Mouse (Mus musculus): Measurements from ENCODE around the gene B4galt5.

B4galt5 gene

DNA sequence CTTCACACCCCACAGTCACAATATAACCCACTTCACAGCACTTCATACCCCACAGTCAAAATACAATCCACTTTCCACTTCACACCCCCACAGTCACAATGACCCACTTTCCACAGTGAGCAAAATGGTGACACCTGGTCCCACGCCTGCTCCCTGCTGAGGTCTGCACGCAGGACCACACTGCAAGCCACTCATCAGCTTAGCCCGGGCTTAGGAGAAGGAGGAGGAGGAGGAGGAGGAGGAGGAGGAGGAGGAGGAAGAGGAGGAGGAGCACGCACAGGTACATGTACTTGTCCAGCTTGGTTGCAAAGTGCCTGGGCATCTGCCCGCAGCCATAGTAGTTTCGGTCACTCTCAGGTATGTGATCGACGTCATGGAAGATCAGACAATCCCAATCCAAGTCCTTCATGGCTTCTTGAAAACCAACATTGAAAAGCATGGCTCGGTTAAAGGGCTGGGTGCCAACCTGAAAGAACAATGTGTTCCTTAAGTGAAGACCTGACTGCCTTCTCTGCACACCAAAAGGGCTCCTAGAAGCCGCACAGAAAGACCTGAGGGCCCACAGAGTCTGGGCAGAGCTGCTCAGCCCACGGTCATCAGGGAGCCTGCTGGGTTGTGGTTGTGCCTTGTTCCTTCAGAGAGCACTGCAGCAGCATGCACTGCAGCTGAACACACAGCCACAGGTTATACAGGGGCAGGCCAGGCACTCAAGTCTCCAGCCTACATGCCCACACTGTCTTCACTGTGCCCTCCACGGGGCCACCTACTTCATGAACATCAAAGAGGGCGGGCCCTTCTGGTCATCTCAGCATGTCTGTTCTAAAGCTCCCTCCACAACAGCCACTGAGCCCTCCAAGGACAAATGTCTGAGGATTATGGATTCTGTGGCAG is 43.4 kb downstream of the B4galt5 start:
- DNase-seq (ENCODE audit: extremely low read depth, insufficient read length, low spot score): no peak

DNA sequence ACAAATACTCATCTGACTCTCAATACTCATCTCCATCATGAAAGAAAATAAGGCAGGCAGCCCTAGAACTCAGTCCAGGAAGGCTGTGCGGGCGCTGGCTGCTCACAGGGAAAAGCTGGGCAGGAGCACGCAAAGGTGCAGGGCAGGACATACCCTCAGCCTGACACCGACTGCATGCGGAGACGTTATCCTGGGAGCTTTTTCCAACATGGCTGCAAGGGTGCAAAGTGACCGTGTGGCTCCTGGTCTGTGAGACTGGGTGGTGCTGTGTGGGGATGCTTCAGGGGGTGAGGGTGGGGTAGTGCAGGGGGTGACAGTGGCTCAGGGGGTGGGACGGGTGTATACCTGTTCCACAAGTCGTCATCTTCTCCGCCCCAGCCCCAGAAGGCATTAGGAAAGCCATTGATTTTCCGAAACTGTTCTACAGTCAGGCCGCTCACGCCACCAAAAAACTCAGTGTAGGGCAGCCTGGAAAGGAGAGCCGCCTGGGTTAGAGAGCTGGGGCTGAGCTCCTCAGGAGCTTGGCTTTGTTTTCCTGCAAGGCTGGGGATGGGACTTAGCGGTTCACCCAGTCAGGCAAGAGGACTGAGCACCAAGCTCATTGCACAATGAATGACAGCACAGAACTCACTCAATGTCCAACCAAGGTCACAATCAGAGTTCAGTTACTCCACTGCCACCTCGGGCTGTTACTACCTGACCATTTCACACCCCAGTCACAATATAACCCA is 44.2 kb downstream of the B4galt5 start:
- DNase-seq (ENCODE audit: extremely low read depth, insufficient read length, low spot score): no peak

DNA sequence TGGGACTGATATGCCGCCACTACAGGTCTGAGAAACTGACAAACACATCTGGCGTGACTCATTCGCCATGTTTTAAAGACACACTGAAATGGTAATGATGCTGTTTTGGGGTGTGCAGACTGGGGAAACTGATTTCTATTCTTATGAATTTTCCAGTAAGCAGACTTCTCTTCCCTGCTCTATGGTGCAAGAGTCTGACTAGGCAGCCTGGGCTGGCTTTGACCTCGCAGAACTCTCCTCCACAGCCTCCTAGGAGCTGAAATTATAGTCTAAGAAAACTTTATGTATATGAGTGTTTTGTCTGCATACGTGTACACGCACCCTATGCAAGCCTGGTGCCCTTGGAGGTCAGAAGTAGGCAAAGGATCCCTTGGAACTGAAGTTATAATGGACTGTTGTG is 45.2 kb downstream of the B4galt5 start:
- DNase-seq (ENCODE audit: extremely low read depth, insufficient read length, low spot score): no peak

DNA sequence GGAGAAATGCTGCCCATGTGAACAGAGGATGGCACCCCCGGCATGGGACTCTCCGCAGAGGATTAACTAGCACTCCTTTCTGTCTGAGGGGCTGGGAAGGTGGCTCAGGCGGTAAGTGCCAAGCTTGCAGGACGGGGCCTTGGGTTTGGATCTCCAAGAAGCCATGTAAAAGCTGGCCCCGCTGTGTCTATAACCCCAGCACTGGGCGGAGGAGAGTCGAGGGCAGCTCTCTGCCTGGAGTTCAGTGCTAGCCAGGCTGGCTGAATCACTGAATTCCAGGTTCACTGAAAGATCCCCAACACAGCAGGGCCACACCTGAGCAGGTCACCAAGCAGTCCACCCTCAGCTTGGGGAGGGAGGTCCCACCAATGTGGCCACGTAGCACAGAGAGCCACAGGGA is 45.8 kb downstream of the B4galt5 start:
- no peak for DNase-seq (ENCODE audit: extremely low read depth, insufficient read length, low spot score)

DNA sequence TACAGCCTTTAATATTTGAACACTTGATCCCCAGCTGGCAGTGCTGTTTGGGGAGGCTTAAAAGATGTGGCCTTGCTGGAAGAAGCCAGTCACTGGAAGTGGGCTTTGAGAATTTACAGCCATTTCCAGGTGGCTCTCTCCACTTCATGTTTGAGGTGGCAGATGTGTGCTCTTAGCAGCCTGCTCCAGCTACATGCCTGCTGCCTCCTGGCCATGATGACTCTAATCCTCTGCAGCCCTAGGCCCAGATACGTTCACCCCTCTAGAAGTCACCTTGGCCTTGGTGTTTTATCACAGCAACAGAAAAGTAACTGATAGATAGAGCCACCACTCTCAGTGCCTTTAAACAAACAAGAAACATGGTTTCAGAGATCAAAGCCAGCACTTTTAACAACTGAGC is 46.3 kb downstream of the B4galt5 start:
- DNase-seq (ENCODE audit: extremely low read depth, insufficient read length, low spot score): no peak

DNA sequence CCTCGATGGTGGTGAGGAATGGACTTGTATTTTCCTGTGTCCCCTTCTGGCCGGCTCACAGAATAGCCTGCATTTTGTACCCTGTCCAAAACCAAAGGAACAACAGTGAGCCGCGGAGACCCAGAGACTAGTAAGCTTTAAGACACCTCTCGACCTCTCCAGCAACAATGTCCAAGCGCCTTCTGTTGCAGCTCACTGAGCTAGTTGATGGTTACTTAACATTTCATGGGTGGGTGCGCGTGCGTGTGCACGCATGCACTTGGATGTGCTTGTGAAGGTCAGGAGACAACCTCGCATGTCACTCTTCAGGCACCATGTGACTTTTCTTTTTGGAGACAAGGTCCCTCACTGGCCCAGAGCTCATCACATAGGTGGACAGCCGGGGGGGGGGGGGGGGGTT is 47.0 kb downstream of the B4galt5 start:
- DNase-seq (ENCODE audit: extremely low read depth, insufficient read length, low spot score): no peak

DNA sequence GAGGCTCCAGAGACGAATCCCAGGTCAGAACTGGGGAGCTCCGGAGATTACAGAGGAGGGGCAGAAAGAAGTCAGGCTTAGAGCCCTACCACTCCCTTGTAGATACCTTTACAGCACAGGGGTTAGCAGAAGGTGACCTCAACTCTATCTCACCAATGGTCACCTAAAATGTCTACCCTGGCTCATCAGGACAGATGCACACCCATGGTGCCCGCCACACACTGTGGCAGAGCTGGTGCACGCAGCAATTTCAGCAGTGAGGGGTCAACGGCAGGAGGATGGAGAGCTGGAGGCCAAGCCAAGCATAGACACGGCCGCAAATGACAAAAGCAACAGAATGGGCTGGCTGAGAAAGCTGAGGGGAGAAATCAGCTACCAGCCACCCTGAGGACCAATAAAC is 47.4 kb downstream of the B4galt5 start:
- DNase-seq (ENCODE audit: extremely low read depth, insufficient read length, low spot score): no peak

DNA sequence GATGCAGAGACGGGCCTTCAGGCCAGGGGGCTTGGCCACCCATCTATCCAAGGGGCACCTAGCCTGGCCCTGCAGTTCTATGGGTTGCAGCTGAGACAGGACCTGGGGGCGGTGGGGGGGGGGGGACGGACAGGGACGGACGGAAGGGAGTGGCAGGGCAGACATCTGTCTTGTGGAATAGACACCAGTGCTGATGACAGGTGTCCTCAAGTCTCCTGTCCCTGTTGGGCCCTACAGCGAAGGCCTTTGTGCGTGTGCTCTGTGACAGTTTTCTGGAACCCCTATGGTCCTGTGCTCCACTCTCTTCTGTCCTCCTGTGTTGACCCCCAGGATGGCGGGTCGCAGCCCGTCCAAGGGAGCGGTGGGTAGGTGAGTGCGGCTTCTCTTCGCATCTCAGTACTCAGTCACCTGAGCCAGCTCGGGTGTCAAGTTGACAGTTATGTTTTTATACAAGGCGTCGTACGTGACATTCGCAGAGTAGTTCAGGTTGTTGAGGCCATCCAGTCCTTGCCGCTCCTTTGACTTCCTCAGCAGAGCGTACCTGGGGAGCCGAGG is 48.0 kb downstream of the B4galt5 start:
- DNase-seq (ENCODE audit: extremely low read depth, insufficient read length, low spot score): no peak

DNA sequence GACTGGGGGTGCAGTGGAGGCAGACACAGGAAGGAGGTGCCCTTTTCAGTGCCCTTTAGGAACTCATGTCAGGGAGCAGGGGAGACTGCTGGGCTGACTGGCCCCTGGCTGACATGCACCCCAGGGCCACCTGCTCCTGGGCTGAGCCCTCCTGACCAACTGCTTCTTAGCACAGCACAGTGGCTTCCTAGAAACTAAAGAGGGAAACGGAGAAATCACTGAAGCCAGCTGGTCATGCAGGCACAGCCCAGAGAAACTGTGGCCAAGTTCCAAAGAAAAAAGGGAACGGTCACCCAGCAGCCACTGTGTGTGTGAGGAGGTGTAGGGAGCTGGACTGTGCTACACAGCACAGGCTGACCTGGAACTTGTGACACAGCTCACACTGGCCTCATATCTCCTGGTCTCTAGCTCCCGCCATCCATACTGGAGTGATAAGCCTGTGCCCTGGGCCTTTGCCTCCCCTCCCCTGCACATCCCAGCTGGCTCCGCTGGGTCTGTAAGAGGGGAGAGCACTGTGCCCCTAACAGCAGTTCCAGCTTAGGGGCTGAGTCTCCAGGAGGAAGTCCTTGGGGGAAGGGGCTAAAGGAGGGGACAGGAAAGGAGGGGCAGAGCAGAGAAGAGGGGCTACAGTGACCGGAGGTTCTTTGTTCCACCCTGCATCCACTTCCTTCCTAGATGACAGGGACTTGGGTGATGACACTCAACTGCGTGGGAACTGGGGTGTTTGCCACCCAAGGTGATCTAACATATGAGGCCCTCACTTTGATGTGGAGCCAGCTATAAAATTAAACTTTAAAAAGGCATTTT is 48.9 kb downstream of the B4galt5 start:
- DNase-seq (ENCODE audit: extremely low read depth, insufficient read length, low spot score): no peak

DNA sequence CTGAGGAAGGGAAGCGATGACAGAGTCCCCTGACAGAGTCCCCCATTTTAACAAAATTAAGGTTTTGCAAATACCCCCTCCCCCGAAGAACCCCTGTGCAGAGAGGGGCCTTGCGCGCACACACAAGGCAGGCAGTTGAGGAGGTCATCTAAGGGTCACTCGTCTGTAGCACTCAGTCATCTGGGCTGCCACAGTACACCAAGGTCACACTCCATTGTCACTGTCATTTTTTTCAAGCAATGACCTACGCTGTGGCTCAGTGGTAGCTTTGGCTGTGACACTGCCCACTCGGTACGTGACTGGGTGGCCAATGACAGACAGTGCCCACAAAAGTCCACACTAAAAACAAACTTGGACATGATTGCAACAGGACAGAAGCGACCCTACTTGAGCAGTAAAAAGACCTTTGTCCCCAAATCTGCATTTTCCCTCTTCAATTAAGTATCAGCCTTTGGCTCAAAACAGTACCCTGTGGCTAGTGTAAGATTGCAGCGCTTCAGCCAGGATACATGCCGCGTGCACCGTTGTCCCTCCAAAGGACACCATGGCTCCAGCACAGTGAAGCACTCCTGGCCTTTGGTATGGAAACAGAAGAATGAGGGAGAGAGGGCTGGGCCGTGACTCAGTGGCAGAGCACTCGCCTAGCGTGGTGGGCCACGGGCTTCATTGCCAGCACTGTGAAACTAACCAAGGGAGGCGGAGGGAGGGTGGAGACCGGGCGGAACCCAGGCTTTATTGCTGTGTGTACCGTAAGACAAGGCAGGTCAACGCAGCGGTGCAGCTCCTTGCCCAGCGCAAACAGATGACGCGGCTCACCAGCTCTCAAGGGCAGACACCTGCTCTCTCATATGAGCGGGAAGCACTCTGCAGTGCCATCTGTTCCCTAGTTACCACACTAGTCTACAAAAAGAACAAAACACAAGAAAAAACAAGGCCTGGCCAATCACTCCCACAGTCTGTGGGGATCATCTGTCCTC is 50.0 kb downstream of the B4galt5 start:
- DNase-seq (ENCODE audit: extremely low read depth, insufficient read length, low spot score): no peak

DNA sequence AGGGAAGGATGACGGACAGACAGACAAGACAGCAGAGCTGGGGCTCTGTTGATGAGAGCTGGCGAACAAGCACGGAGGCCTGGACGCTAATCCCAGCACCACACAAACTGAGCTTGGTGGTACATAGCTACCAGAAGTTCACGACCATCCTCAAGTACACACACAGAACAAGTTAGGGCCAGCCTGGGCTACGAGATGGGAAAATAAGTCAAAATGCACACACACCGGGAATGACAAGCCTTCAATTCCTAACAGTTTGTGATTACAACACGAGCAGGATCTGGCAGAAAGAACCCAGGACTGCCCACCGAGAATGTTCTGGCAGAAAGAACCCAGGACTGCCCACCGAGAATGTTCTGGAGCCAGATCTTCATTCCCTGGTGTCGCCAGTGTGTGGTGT is 51.0 kb downstream of the B4galt5 start:
- no peak for DNase-seq (ENCODE audit: extremely low read depth, insufficient read length, low spot score)

DNA sequence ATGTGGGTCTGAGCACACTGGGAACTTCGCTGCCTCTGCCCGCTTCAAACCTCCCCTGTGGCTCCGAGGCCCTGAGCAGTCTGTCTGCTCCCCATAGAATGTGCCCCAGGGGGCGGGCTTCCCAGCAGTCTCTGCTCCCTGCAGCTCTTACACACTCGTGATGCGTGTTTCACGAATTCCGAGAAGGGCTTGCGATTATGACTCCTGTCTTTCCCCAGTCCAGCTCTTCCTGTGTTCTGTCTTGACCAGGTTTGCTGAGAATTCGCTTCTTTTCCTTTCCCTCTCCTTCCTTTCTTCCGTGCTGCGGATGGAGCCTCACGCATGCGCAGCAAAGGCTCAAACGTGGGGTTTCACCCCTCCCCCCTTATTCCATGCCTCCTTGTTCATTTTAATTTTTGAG is 54.1 kb downstream of the B4galt5 start:
- DNase-seq (ENCODE audit: extremely low read depth, insufficient read length, low spot score): no peak

DNA sequence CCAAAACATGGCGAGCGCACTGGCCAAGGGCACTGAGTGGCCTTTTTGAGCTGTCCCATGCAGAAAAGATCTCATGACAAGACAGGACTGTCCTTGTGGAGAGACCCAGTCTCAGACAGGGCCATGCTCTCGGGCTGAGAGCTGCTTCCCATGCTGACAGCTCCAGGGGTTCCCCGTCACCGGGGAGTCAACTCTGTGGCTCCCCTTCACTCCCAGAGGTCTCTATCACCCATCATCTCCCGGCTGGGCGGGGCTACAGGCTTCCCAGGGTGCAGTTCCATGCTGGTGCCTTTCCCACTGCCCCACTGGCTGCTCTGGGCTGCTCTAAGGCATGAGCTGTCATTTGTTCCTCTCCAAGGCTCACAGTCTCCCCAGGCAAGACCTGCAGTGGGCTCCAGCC is 54.8 kb downstream of the B4galt5 start:
- DNase-seq (ENCODE audit: extremely low read depth, insufficient read length, low spot score): no peak

DNA sequence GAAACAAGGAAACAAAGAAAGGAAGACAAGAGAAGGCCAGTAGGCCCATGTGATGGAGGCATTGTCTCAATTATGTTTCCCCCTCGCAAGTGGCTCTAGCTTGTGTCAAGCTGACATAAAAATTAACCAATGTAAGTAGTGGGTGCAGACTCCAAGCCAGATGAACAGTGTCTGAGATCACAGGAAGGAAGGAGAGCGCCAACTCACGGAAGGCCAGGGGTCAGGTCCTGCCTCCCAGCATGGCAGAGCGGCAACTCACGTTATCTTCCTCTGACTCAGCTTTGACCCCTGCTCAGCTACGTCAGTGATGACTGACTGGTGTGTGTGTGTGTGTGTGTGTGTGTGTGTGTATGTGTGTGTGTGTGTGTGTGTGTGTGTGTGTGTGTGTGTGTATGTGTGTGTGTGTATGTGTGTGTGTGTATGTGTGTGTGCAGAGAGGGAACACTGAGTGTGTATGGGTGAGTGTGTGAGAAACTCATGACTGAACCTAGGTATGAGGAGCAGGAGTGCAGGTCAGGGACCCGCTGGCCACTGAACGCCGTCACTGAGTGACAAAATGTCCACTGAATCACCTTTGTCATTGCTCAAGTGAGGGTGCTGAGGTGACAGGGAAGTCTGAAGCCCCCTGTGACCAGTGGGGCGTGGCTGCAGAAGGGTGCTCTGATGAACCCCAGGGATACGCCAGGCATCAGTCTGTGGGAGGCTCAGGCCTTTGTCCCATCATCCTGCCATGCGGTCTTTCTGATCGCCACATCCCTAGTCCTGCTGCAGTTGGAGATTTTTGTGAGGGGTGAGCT is 55.5 kb downstream of the B4galt5 start:
- no peak for DNase-seq (ENCODE audit: extremely low read depth, insufficient read length, low spot score)

DNA sequence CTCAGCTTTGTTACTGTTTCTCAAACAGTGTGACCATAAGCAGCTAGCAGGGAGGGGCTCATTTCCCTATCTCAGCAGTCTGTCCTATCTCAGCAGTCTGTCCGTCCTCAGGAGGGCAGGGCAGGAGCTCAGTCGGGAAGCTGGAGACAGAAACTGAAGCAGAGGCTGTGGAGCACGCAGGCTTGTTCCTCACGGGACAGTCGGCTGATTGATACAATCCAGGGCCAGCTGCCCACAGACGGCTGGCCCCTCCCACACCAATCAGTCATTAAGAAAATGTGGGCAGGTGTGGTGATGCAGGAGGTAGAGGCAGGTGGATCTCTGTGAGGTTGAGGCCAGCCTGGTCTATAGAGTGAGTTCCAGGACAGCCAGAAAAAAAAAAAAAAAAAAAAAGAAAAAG is 56.1 kb downstream of the B4galt5 start:
- no peak for DNase-seq (ENCODE audit: extremely low read depth, insufficient read length, low spot score)

DNA sequence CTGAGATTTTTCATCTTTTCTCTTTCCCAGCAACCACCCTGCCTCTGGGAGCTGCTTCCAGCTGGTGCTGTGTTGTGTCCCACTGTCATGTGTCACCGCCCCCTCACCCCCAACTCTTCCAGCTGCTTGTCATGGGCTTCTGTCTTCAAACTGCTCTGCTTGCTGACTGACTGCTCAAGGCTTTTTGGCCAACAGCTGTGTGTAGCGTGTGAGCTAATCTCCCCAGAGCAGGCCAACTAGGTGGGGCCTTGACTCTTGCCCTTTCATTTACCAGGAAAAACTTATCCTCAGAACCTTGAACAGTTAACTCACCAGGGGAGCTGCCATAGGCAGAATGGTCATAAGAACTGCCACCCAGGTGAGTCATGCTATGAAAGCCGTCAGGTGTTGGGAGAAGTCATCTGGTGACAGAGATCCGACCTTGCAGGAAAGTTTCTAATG is 56.8 kb downstream of the B4galt5 start:
- no peak for DNase-seq (ENCODE audit: extremely low read depth, insufficient read length, low spot score)

DNA sequence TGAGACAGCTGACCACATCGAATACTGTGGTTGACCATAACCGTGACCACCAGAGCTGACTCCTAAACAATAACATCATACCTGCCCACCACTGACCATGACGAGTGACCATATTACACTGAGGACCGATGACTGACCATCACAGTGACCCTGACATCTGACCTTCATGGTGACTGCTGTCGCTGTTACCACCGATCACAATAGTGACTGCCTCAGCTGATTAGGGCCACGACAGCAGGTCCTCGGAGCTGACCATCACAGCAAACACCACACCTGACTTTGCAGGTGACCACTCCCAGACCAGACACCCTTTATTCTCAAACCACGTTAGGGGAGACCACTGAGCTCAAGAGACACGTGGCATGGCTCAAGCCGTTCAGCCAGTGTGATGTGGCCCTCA is 57.3 kb downstream of the B4galt5 start:
- DNase-seq (ENCODE audit: extremely low read depth, insufficient read length, low spot score): no peak

DNA sequence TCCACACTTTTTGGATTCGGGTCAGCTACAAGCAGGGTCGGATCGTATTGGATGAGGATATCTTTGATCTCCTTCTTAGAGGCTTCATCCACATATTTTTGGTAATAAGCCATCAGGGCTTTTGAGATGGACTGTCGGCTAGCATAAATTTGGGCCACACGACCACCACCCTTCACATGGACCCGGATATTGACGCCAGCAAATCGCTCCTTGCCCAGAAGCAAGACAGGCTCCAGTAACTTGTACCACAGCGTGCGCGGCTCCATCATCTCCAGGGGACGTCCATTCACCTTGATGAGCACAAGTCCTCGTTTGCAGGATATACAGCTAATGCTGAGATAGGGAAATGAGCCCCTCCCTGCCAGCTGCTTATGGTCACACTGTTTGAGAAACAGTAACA is 67.5 kb downstream of the B4galt5 start:
- no peak for DNase-seq (ENCODE audit: extremely low read depth, insufficient read length, low spot score)

DNA sequence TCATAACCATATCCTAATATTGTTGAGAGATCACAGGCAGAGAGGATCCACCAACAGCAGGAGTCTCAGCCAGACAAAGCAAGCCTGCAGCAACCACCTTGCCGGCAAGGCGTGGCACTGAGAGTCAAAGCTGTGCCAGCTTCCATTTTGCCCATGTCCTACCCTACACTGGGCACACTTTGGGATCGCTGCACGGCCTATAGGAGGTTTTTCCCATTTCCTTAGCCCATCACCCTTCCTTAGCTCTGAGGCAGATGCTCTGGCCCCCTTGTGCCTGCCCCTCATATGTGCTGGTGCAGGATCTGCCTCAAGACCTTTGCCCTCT is 68.0 kb downstream of the B4galt5 start:
- no peak for DNase-seq (ENCODE audit: extremely low read depth, insufficient read length, low spot score)
